In the genomic region with DNA sequence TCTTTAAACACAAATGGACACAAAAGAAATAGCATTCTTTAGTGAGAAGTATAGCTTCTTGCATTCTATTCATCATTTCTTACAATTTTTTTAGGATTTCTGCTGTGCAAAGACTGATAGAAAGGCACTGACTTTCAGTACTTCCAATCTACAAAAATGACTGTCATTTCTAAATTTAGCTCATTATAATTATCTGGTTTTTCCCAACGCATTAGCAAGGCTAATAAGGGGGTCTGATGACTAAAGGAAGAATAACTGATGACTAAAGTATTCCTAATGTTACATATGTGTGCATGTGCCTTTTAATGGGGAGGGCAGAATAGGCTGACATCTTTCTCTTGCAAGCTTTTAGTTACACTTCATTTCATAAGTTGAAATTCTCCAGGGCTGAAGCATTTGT, we compare ENCODE assay signal across 17 mouse cellular contexts.
"Had no signal": no experiment of that assay in that cellular context is flagged by ENCODE, and none has a peak within 500 bp of the region (broad histone marks: within the 10 kb centered on the region; RNA-seq: fewer than 3 reads in every experiment).

No protein-coding gene starts in this region.

- H3K9me3 ChIP-seq: lung, embryonic 15.5 days; megakaryocyte, embryonic 14.5 days; midbrain, embryonic 13.5 days; midbrain, embryonic 15.5 days; neural tube, embryonic 12.5 days; stomach, embryonic 15.5 days had no signal

- H3K4me3 ChIP-seq: lung, embryonic 15.5 days; megakaryocyte, embryonic 14.5 days; midbrain, embryonic 13.5 days; midbrain, embryonic 15.5 days; neural tube, embryonic 12.5 days; stomach, embryonic 15.5 days had no signal

- H3K9ac ChIP-seq: lung, embryonic 15.5 days; midbrain, embryonic 13.5 days; midbrain, embryonic 15.5 days; neural tube, embryonic 12.5 days; stomach, embryonic 15.5 days had no signal

- H3K27me3 ChIP-seq: lung, embryonic 15.5 days; megakaryocyte, embryonic 14.5 days; midbrain, embryonic 13.5 days; midbrain, embryonic 15.5 days; neural tube, embryonic 12.5 days; stomach, embryonic 15.5 days had no signal

- DNase-seq: lung, adult 2 months; lung, postnatal 14 days; lung, postnatal 36 days; right cerebral cortex, postnatal 14 days; thymus, adult 2 months; thymus, postnatal 25 days; thymus, postnatal 4 days had no signal

- H3K4me1 ChIP-seq: lung, embryonic 15.5 days; midbrain, embryonic 13.5 days; midbrain, embryonic 15.5 days; neural tube, embryonic 12.5 days; stomach, embryonic 15.5 days had no signal

- H3K36me3 ChIP-seq: lung, embryonic 15.5 days; midbrain, embryonic 13.5 days; midbrain, embryonic 15.5 days; neural tube, embryonic 12.5 days; stomach, embryonic 15.5 days had no signal

- H3K27ac ChIP-seq: lung, embryonic 15.5 days; macrophage; midbrain, embryonic 13.5 days; midbrain, embryonic 15.5 days; neural tube, embryonic 12.5 days; stomach, embryonic 15.5 days; stomach, postnatal 0 days had no signal

- H3K4me2 ChIP-seq: lung, embryonic 15.5 days; midbrain, embryonic 11.5 days; midbrain, embryonic 13.5 days; midbrain, embryonic 15.5 days; neural tube, embryonic 12.5 days; stomach, embryonic 15.5 days had no signal

- ATAC-seq: lung, postnatal 0 days; midbrain, embryonic 13.5 days; midbrain, embryonic 15.5 days had no signal
